Mouse (Mus musculus) MEL (cell line): ENCODE measurements around the gene Cox7a1. TPM values are rescaled to one million over a fixed set of nuclear protein-coding genes. Genes with fewer than 3 reads are reported as not detected.
A peak's percentile ranks its signal among the peaks of the same experiment; 100 is the strongest.

Experiments used
- DNase-seq: peaks from one replicate; pipeline ENCODE4 v3.0.0; 2011; ENCODE audit warnings: low read depth, low spot score
- H3K27ac ChIP-seq: 2 replicates; pipeline ENCODE4 v1.5.1; 2012; ENCODE audit warnings: low read depth, mild to moderate bottlenecking, control low read depth, low read length, moderate library complexity; ENCODE audit not compliant: control insufficient read depth
- H3K27me3 ChIP-seq, 2 experiments: fragments of 150-350 bp in 1 of 2; sonication (generic) in 1 of 2; 2 replicates each; pipeline ENCODE4 v1.6.1; 2012; ENCODE audit warnings: low read length in 2 of 2, mild to moderate bottlenecking in 2 of 2, improper control_type of control experiment in 1 of 2, moderate library complexity in 1 of 2; ENCODE audit not compliant: insufficient read depth in 2 of 2, control insufficient read depth in 1 of 2
- H3K36me3 ChIP-seq, 2 experiments: 2 replicates each; pipeline ENCODE4 v1.6.1; 2012 to 2014; ENCODE audit warnings: low read length in 2 of 2, improper control_type of control experiment in 1 of 2, inconsistent platforms in 1 of 2, mild to moderate bottlenecking in 1 of 2; ENCODE audit not compliant: insufficient read depth in 2 of 2, control insufficient read depth in 1 of 2
- H3K4me1 ChIP-seq, 2 experiments: fragments of 150-350 bp in 1 of 2; sonication (generic) in 1 of 2; 2 replicates each; pipeline ENCODE4 v1.6.1; 2012; ENCODE audit warnings: low read length in 2 of 2, improper control_type of control experiment in 1 of 2, mild to moderate bottlenecking in 1 of 2; ENCODE audit not compliant: insufficient read depth in 2 of 2, control insufficient read depth in 1 of 2
- H3K4me3 ChIP-seq, 2 experiments: fragments of 150-350 bp in 1 of 2; sonication (generic) in 1 of 2; 2 replicates each; pipeline ENCODE4 v1.5.1; 2012; ENCODE audit warnings: low read depth in 2 of 2, low read length in 2 of 2, mild to moderate bottlenecking in 2 of 2, moderate library complexity in 2 of 2, control low read depth in 1 of 2, improper control_type of control experiment in 1 of 2; ENCODE audit not compliant: control insufficient read depth in 1 of 2, insufficient read depth in 1 of 2
- H3K79me2 ChIP-seq: 2 replicates; pipeline ENCODE4 v1.6.1; 2012; ENCODE audit warnings: mild to moderate bottlenecking, low read length, moderate library complexity; ENCODE audit not compliant: control insufficient read depth, poor library complexity, insufficient read depth
- H3K9ac ChIP-seq: 2 replicates; pipeline ENCODE4 v1.6.1; 2012; ENCODE audit warnings: low read depth, mild to moderate bottlenecking, control low read depth, low read length, moderate library complexity; ENCODE audit not compliant: control insufficient read depth, poor library complexity, severe bottlenecking
- H3K9me3 ChIP-seq: fragments of 150-350 bp; sonication (generic); replicated peaks from 2 replicates; pipeline ENCODE4 v1.6.1; 2012; ENCODE audit warnings: mild to moderate bottlenecking, low read length, improper control_type of control experiment, moderate library complexity; ENCODE audit not compliant: insufficient read depth
- BHLHE40 ChIP-seq: IDR thresholded peaks from 2 replicates; pipeline ENCODE4 v1.6.1; 2012; ENCODE audit warnings: low read depth, mild to moderate bottlenecking, inconsistent platforms, low read length, improper control_type of control experiment, borderline replicate concordance
- CHD2 ChIP-seq: IDR thresholded peaks from 2 replicates; pipeline ENCODE4 v1.6.1; 2011; ENCODE audit warnings: low read length, improper control_type of control experiment
- CTCF ChIP-seq, 3 experiments: IDR thresholded peaks in 2 of 3; conservative IDR thresholded peaks in 1 of 3; 2 replicates each; pipeline ENCODE4 v1.5.1; 2011 to 2012; ENCODE audit warnings: low read length in 3 of 3, low read depth in 2 of 3, mild to moderate bottlenecking in 2 of 3, improper control_type of control experiment in 1 of 3, inconsistent platforms in 1 of 3, mixed read lengths in 1 of 3, moderate library complexity in 1 of 3; ENCODE audit not compliant: control insufficient read depth in 1 of 3, insufficient read depth in 1 of 3, poor library complexity in 1 of 3, severe bottlenecking in 1 of 3
- E2F4 ChIP-seq: IDR thresholded peaks from 2 replicates; pipeline ENCODE4 v1.6.1; 2011; ENCODE audit warnings: low read depth, low read length, improper control_type of control experiment, borderline replicate concordance
- ELF1 ChIP-seq: IDR thresholded peaks from 2 replicates; pipeline ENCODE4 v1.6.1; 2014; ENCODE audit warnings: low read depth, mild to moderate bottlenecking, inconsistent platforms, low read length, improper control_type of control experiment, moderate library complexity
- EP300 ChIP-seq, 2 experiments: IDR thresholded peaks; 2 replicates each; pipeline ENCODE4 v1.6.1; 2011; ENCODE audit warnings: improper control_type of control experiment in 2 of 2, low read length in 2 of 2, low read depth in 1 of 2, mild to moderate bottlenecking in 1 of 2
- ETS1 ChIP-seq: IDR thresholded peaks from 2 replicates; pipeline ENCODE4 v1.6.1; 2012; ENCODE audit warnings: low read depth, mild to moderate bottlenecking, inconsistent platforms, low read length, improper control_type of control experiment, moderate library complexity
- GABPA ChIP-seq: IDR thresholded peaks from 2 replicates; pipeline ENCODE4 v1.6.1; 2012; ENCODE audit warnings: low read depth, mild to moderate bottlenecking, inconsistent platforms, low read length, improper control_type of control experiment, moderate library complexity
- GATA1 ChIP-seq: IDR thresholded peaks from 2 replicates; pipeline ENCODE4 v1.6.1; 2011; ENCODE audit warnings: low read depth, low read length, improper control_type of control experiment
- HCFC1 ChIP-seq: IDR thresholded peaks from 2 replicates; pipeline ENCODE4 v1.6.1; 2012; ENCODE audit warnings: low read depth, mild to moderate bottlenecking, inconsistent platforms, low read length, improper control_type of control experiment, moderate library complexity
- JUND ChIP-seq: IDR thresholded peaks from 2 replicates; pipeline ENCODE4 v1.6.1; 2011; ENCODE audit warnings: low read depth, mild to moderate bottlenecking, improper control_type of control experiment, low read length
- KAT2A ChIP-seq: conservative IDR thresholded peaks from 2 replicates; pipeline ENCODE4 v1.6.1; 2012; ENCODE audit warnings: low read depth, low read length, improper control_type of control experiment, inconsistent platforms
- MAFK ChIP-seq: IDR thresholded peaks from 2 replicates; pipeline ENCODE4 v1.6.1; 2011; ENCODE audit warnings: low read depth, mild to moderate bottlenecking, low read length, improper control_type of control experiment, borderline replicate concordance
- MAX ChIP-seq: IDR thresholded peaks from 2 replicates; pipeline ENCODE4 v1.6.1; 2011; ENCODE audit warnings: low read length, improper control_type of control experiment
- MAZ ChIP-seq: IDR thresholded peaks from 2 replicates; pipeline ENCODE4 v1.6.1; 2012; ENCODE audit warnings: low read depth, mild to moderate bottlenecking, inconsistent platforms, low read length, improper control_type of control experiment
- MEF2A ChIP-seq: IDR thresholded peaks from 2 replicates; pipeline ENCODE4 v1.6.1; 2014; ENCODE audit warnings: low read depth, mild to moderate bottlenecking, inconsistent platforms, low read length, improper control_type of control experiment; ENCODE audit not compliant: poor library complexity, insufficient replicate concordance, severe bottlenecking; ENCODE audit errors: extremely low read depth
- MXI1 ChIP-seq: IDR thresholded peaks from 2 replicates; pipeline ENCODE4 v1.6.1; 2011; ENCODE audit warnings: mild to moderate bottlenecking, low read depth, low read length, improper control_type of control experiment
- MYB ChIP-seq: IDR thresholded peaks from 2 replicates; pipeline ENCODE4 v1.6.1; 2011; ENCODE audit warnings: mild to moderate bottlenecking, low read depth, low read length, improper control_type of control experiment
- MYC ChIP-seq: IDR thresholded peaks from 2 replicates; pipeline ENCODE4 v1.6.1; 2011; ENCODE audit warnings: low read depth, mild to moderate bottlenecking, low read length, improper control_type of control experiment, moderate library complexity
- NELFE ChIP-seq: IDR thresholded peaks from 2 replicates; pipeline ENCODE4 v1.6.1; 2011; ENCODE audit warnings: low read depth, low read length, improper control_type of control experiment
- POLR2A ChIP-seq, 2 experiments: IDR thresholded peaks; 2 replicates each; pipeline ENCODE4 v1.6.1; 2011 to 2012; ENCODE audit warnings: low read length in 2 of 2, mild to moderate bottlenecking in 2 of 2, control low read depth in 1 of 2, improper control_type of control experiment in 1 of 2, low read depth in 1 of 2, moderate library complexity in 1 of 2; ENCODE audit not compliant: control insufficient read depth in 1 of 2, insufficient read depth in 1 of 2, poor library complexity in 1 of 2
- POLR2AphosphoS2 ChIP-seq: IDR thresholded peaks from 2 replicates; pipeline ENCODE4 v1.6.1; 2011; ENCODE audit warnings: low read length, improper control_type of control experiment
- POLR2AphosphoS5 ChIP-seq: IDR thresholded peaks from 2 replicates; pipeline ENCODE4 v1.6.1; 2012; ENCODE audit warnings: low read depth, borderline replicate concordance, mild to moderate bottlenecking, inconsistent platforms, low read length, moderate library complexity, mixed read lengths
- RAD21 ChIP-seq: IDR thresholded peaks from 2 replicates; pipeline ENCODE4 v1.6.1; 2011; ENCODE audit warnings: mild to moderate bottlenecking, low read depth, low read length, improper control_type of control experiment
- RCOR1 ChIP-seq: IDR thresholded peaks from 2 replicates; pipeline ENCODE4 v1.6.1; 2012; ENCODE audit warnings: low read depth, mild to moderate bottlenecking, inconsistent platforms, low read length, improper control_type of control experiment
- SIN3A ChIP-seq: IDR thresholded peaks from 2 replicates; pipeline ENCODE4 v1.6.1; 2012; ENCODE audit warnings: low read length, improper control_type of control experiment, inconsistent platforms
- SMC3 ChIP-seq: IDR thresholded peaks from 2 replicates; pipeline ENCODE4 v1.6.1; 2011; ENCODE audit warnings: low read depth, low read length, improper control_type of control experiment
- TAL1 ChIP-seq: IDR thresholded peaks from 2 replicates; pipeline ENCODE4 v1.6.1; 2012; ENCODE audit warnings: mild to moderate bottlenecking, inconsistent platforms, low read length, moderate library complexity, mixed read lengths
- TBP ChIP-seq: IDR thresholded peaks from 2 replicates; pipeline ENCODE4 v1.8.0; 2011; ENCODE audit warnings: low read depth, low read length, improper control_type of control experiment
- TCF12 ChIP-seq: IDR thresholded peaks from 2 replicates; pipeline ENCODE4 v1.6.1; 2014; ENCODE audit warnings: low read depth, mild to moderate bottlenecking, inconsistent platforms, low read length, improper control_type of control experiment, moderate library complexity
- UBTF ChIP-seq: IDR thresholded peaks from 2 replicates; pipeline ENCODE4 v1.6.1; 2012; ENCODE audit warnings: low read depth, mild to moderate bottlenecking, inconsistent platforms, low read length, improper control_type of control experiment, moderate library complexity, borderline replicate concordance; ENCODE audit not compliant: insufficient read depth
- USF1 ChIP-seq: IDR thresholded peaks from 2 replicates; pipeline ENCODE4 v1.6.1; 2014; ENCODE audit warnings: low read depth, mild to moderate bottlenecking, inconsistent platforms, low read length, improper control_type of control experiment, moderate library complexity
- USF2 ChIP-seq, 2 experiments: IDR thresholded peaks; 2 replicates each; pipeline ENCODE4 v1.6.1; 2011 to 2012; ENCODE audit warnings: improper control_type of control experiment in 2 of 2, low read length in 2 of 2, borderline replicate concordance in 1 of 2, inconsistent platforms in 1 of 2, low read depth in 1 of 2, mild to moderate bottlenecking in 1 of 2; ENCODE audit not compliant: insufficient read depth in 1 of 2
- ZC3H11A ChIP-seq: IDR thresholded peaks from 2 replicates; pipeline ENCODE4 v1.6.1; 2012; ENCODE audit warnings: low read depth, mild to moderate bottlenecking, inconsistent platforms, low read length, improper control_type of control experiment
- ZKSCAN1 ChIP-seq: IDR thresholded peaks from 2 replicates; pipeline ENCODE4 v1.6.1; 2012; ENCODE audit warnings: low read depth, mild to moderate bottlenecking, inconsistent platforms, low read length, improper control_type of control experiment, moderate library complexity
- ZMIZ1 ChIP-seq: IDR thresholded peaks from 2 replicates; pipeline ENCODE4 v1.6.1; 2012; ENCODE audit warnings: low read depth, mild to moderate bottlenecking, inconsistent platforms, low read length, improper control_type of control experiment, moderate library complexity
- polyA plus RNA-seq, 2 experiments: library from polyadenylated mRNA; stranded (reverse) in 1 of 2; unstranded in 1 of 2; fragments of >175 nt in 1 of 2; fragments of >200 nt in 1 of 2; gene quantifications; 2 replicates each; pipeline versions ENCODE4 v1.2.1 to v1.2.4; 2012; ENCODE audit warnings: low replicate concordance in 2 of 2, low read depth in 1 of 2; ENCODE audit not compliant: insufficient read length in 2 of 2, insufficient read depth in 1 of 2, missing spikeins in 1 of 2
- total RNA-seq: library from RNA; depleted of rRNA; stranded (reverse); fragments of 300-350 nt; gene quantifications from 2 replicates; pipeline ENCODE4 v1.2.3, GENCODE M21; 2012

The Cox7a1 gene
- total and polyA plus RNA-seq, 3 experiments: 8.9 to 11.1 TPM; not detected in 1

DNA sequence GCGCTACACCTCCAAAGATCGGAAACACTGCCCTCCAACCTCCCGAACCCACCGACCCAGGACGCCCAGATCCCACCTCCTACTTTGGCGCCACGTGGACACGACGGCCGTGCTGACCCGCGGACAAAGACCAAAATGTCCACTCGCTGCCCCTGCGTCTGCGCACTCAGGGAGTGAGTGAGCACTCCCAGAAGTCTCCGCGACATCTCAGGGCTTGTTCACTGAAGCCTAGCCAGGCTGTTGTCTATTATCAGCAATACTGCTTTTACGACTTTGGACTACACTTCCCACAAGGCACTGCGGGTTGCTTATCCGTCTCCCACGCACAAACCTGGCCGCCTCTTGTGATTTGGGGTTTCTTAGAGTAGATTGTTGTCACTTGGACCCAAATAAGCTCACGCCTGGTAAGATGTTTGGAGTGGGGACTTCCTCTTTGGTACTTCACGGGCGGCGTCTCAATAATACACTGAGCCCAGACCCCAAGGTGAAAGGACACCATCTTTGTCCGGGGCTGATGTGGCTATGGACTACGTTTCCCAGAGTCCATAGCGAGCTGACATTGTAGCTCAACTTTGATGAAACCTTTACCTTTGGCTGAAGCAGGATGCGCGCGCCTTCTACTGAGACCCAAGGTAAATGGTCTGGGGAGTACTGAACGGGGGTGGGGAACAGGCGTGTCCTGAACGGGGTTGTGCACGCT lies 14.2 kb upstream of the Cox7a1 start, which contains the start of gene Zfp146:
Zfp146 (minus strand) TSS at position 168 of the 700 bp plus-strand sequence.
- H3K4me3 ChIP-seq: peak within 1 kb of the TSS; percentile 62 to 95
- peaks cover 47% of the 10 kb centered on the region for H3K79me2 ChIP-seq
- H3K9ac ChIP-seq: peak within 1 kb of the TSS; percentile 91
- DNase-seq: peak; percentile 97
- no peaks in the 10 kb centered on the region for H3K9me3 ChIP-seq
- peaks cover 3 to 4% of the 10 kb centered on the region in 2 experiments for H3K36me3 ChIP-seq
- peaks cover 0 to 5% of the 10 kb centered on the region in 2 experiments; a peak in 2 of 4 replicates for H3K4me1 ChIP-seq
- H3K27ac ChIP-seq: peak within 1 kb of the TSS; percentile 89
- no peaks in the 10 kb centered on the region for H3K27me3 ChIP-seq
- TF ChIP-seq RAD21 (no peak), GABPA (no peak), POLR2A (IDR thresholded peaks at IDR 0.05; ENCODE audit: control insufficient read depth in 1 of 2, insufficient read depth in 1 of 2, low read depth in 1 of 2, low read length in 2 of 2, poor library complexity in 1 of 2) (peak; percentile 85 to 90), MAX (peak; percentile 84), GATA1 (peak; percentile 86), UBTF (no peak), MAFK (no peak), SMC3 (no peak), ELF1 (peak; percentile 69), MYB (no peak), EP300 (IDR thresholded peaks at IDR 0.05; ENCODE audit: low read depth in 1 of 2, low read length in 2 of 2) (peak in 1 of 2 experiments; percentile 10; a peak in 2 of 4 replicates), TAL1 (no peak), POLR2AphosphoS5 (0 out of 2 replicates have a peak, but pooled peaks have one; percentile 44), MXI1 (peak; percentile 93), KAT2A (peak; percentile 94), CHD2 (peak; percentile 18; the same call in 1 of the 2 replicates), MAZ (peak; percentile 36; the same call in 1 of the 2 replicates), ZMIZ1 (peak; percentile 73; the same call in 1 of the 2 replicates), TBP (peak; percentile 74), USF1 (no peak; the same call in 1 of the 2 replicates), USF2 (IDR thresholded peaks at IDR 0.05; ENCODE audit: borderline replicate concordance in 1 of 2, insufficient read depth in 1 of 2, low read depth in 1 of 2, low read length in 2 of 2) (no peak), RCOR1 (no peak; the same call in 1 of the 2 replicates), POLR2AphosphoS2 (peak; percentile 87), BHLHE40 (no peak), E2F4 (peak; percentile 45; the same call in 1 of the 2 replicates), TCF12 (no peak; the same call in 1 of the 2 replicates), HCFC1 (peak; percentile 95), ZC3H11A (no peak), MEF2A (no peak), MYC (peak; percentile 92), ZKSCAN1 (no peak), NELFE (peak; percentile 89), ETS1 (0 out of 2 replicates have a peak, but pooled peaks have one; percentile 38), CTCF (IDR thresholded peaks at IDR 0.05 in 2 of 3, conservative IDR thresholded peaks at IDR 0.05 in 1 of 3; ENCODE audit: control insufficient read depth in 1 of 3, insufficient read depth in 1 of 3, low read depth in 2 of 3, low read length in 3 of 3, poor library complexity in 1 of 3, severe bottlenecking in 1 of 3) (no peak), SIN3A (peak; percentile 88; the same call in 1 of the 2 replicates), JUND (no peak)
